Mouse (Mus musculus) kidney, embryonic 15.5 days (tissue): ENCODE results near the gene Lap3. TPM values are rescaled to one million over a fixed set of nuclear protein-coding genes. Genes with fewer than 3 reads are reported as not detected.

Experiments used
- ATAC-seq: fragments of 200-750 bp; cut with Nextera tagmentation; replicated peaks from 2 replicates; pipeline ENCODE4 v1.8.0; 2017; ENCODE audit warnings: moderate TSS enrichment; ENCODE audit not compliant: low FRiP score
- H3K27ac ChIP-seq: fragments of 300-500 bp; sonication (generic); 2 replicates; pipeline ENCODE4 v1.5.1; 2015; ENCODE audit warnings: mild to moderate bottlenecking, inconsistent platforms
- H3K27me3 ChIP-seq: fragments of 300-500 bp; sonication (generic); 2 replicates; pipeline ENCODE4 v1.6.1; 2015; ENCODE audit warnings: inconsistent platforms
- H3K36me3 ChIP-seq: fragments of 300-500 bp; sonication (generic); 2 replicates; pipeline ENCODE4 v1.6.1; 2015; ENCODE audit warnings: inconsistent platforms
- H3K4me1 ChIP-seq: fragments of 300-500 bp; sonication (generic); 2 replicates; pipeline ENCODE4 v1.6.1; 2015; ENCODE audit warnings: inconsistent platforms
- H3K4me2 ChIP-seq: fragments of 300-500 bp; sonication (generic); 2 replicates; pipeline ENCODE4 v1.6.1; 2015; ENCODE audit warnings: moderate library complexity, mild to moderate bottlenecking, inconsistent platforms
- H3K4me3 ChIP-seq: fragments of 300-500 bp; sonication (generic); replicated peaks from 2 replicates; pipeline ENCODE4 v1.5.1; 2015; ENCODE audit warnings: mild to moderate bottlenecking, inconsistent platforms
- H3K9ac ChIP-seq: fragments of 300-500 bp; sonication (generic); 2 replicates; pipeline ENCODE4 v1.6.1; 2015; ENCODE audit warnings: mild to moderate bottlenecking, inconsistent platforms
- H3K9me3 ChIP-seq: fragments of 300-500 bp; sonication (generic); replicated peaks from 2 replicates; pipeline ENCODE4 v1.6.1; 2016; ENCODE audit warnings: inconsistent platforms
- WGBS: fragments of 180-500 bp; shearing (Covaris S2); methylation state at CpG from one replicate; pipeline ENCODE4 v1.1.7; 2015; ENCODE audit warnings: mixed read lengths; 5-methylcytosine and 5-hydroxymethylcytosine counted together
- polyA plus RNA-seq: library from polyadenylated mRNA; unstranded; fragments of >200 nt; fragmentation: Nextera tagmentation; extraction: Ambion mirVana; gene quantifications from 2 replicates; pipeline ENCODE4 v1.2.1, GENCODE M21; 2015

Lap3 gene
- polyA plus RNA-seq, 1 experiment from 2014 or later, result 105 TPM

GRCm38 (mm10) chr5:45529696-45530095 lies 36.5 kb downstream of the Lap3 start:
- no peak for ATAC-seq
- H3K36me3 ChIP-seq, result peaks cover 77% of the 10 kb centered on the region
- H3K4me3 ChIP-seq, result no peak overlapping the region
- no peak overlapping the region for H3K9ac ChIP-seq
- no peak overlapping the region for H3K27ac ChIP-seq
- H3K4me2 ChIP-seq, result no peak overlapping the region
- H3K9me3 ChIP-seq, result no peaks in the 10 kb centered on the region
- H3K4me1 ChIP-seq, result no peaks in the 10 kb centered on the region
- WGBS, result 91% methylated on average over 3 of the region's 3 CpGs
- no peaks in the 10 kb centered on the region for H3K27me3 ChIP-seq

- H3K27me3 ChIP-seq, result no peaks in the 10 kb centered on the region
- H3K9me3 ChIP-seq, result no peaks in the 10 kb centered on the region
- 9% methylated on average over 17 of the region's 17 CpGs for WGBS
- H3K36me3 ChIP-seq, result peaks cover 29% of the 10 kb centered on the region
- H3K4me3 ChIP-seq, result no peak overlapping the region
- peak overlapping the region; percentile 40 for H3K4me2 ChIP-seq
- H3K9ac ChIP-seq, result no peak overlapping the region
- ATAC-seq, result peak; percentile 90
- no peak overlapping the region for H3K27ac ChIP-seq
- no peaks in the 10 kb centered on the region for H3K4me1 ChIP-seq
These were observed 41.3 kb downstream of the Lap3 start for GRCm38 (mm10) chr5:45534319-45535098.

GRCm38 (mm10) chr5:45535177-45535576 lies 42.0 kb downstream of the Lap3 start:
- 72% methylated on average over 4 of the region's 4 CpGs for WGBS
- Histone ChIP-seq H3K4me1 (no peaks in the 10 kb centered on the region), H3K4me2 (no peak overlapping the region), H3K9ac (no peak overlapping the region), H3K27ac (no peak overlapping the region), H3K36me3 (peaks cover 24% of the 10 kb centered on the region), H3K27me3 (no peaks in the 10 kb centered on the region), H3K4me3 (no peak overlapping the region), H3K9me3 (no peaks in the 10 kb centered on the region)
- ATAC-seq, result no peak

GRCm38 (mm10) chr5:45539502-45539901 lies 46.3 kb downstream of the Lap3 start:
- Histone ChIP-seq H3K9ac (no peak overlapping the region), H3K4me1 (0 out of 2 replicates have a peak, but pooled peaks cover 2% of the 10 kb centered on the region), H3K36me3 (no peaks in the 10 kb centered on the region), H3K27ac (no peak overlapping the region), H3K4me2 (no peak overlapping the region), H3K4me3 (no peak overlapping the region), H3K27me3 (no peaks in the 10 kb centered on the region), H3K9me3 (no peaks in the 10 kb centered on the region)
- ATAC-seq, result no peak
- 57% methylated on average over 10 of the region's 10 CpGs for WGBS

GRCm38 (mm10) chr5:45543374-45543773 lies 50.2 kb downstream of the Lap3 start:
- H3K27ac ChIP-seq, result no peak overlapping the region
- 0 out of 2 replicates have a peak, but pooled peaks cover 2% of the 10 kb centered on the region for H3K4me1 ChIP-seq
- WGBS, result 36% methylated on average over 5 of the region's 5 CpGs
- H3K4me3 ChIP-seq, result no peak overlapping the region
- no peaks in the 10 kb centered on the region for H3K9me3 ChIP-seq
- H3K4me2 ChIP-seq, result no peak overlapping the region
- ATAC-seq, result no peak
- no peak overlapping the region for H3K9ac ChIP-seq
- H3K27me3 ChIP-seq, result no peaks in the 10 kb centered on the region
- no peaks in the 10 kb centered on the region for H3K36me3 ChIP-seq

GRCm38 (mm10) chr5:45549586-45549985 lies 56.4 kb downstream of the Lap3 start:
- H3K27me3 ChIP-seq, result no peaks in the 10 kb centered on the region
- no peak overlapping the region for H3K4me3 ChIP-seq
- no peak overlapping the region for H3K9ac ChIP-seq
- no peaks in the 10 kb centered on the region for H3K9me3 ChIP-seq
- no peaks in the 10 kb centered on the region for H3K4me1 ChIP-seq
- H3K27ac ChIP-seq, result no peak overlapping the region
- WGBS, result 90% methylated on average over 1 of the region's 1 CpGs
- H3K36me3 ChIP-seq, result no peaks in the 10 kb centered on the region
- no peak for ATAC-seq
- no peak overlapping the region for H3K4me2 ChIP-seq

Other genes with a start within 250 kb of the Lap3 start
- 173 and 175 TPM in 2 replicates for gene Qdpr, start 43.1 kb upstream of the Lap3 start, polyA plus RNA-seq
- gene Clrn2, start 39.6 kb upstream of the Lap3 start, polyA plus RNA-seq, result not detected in 2 replicates
- gene Med28, start 26.9 kb downstream of the Lap3 start, polyA plus RNA-seq, result 274 and 287 TPM in 2 replicates
- gene Fam184b, start 146.2 kb downstream of the Lap3 start, polyA plus RNA-seq, result 1.6 TPM in 2 replicates
- gene Ncapg, start 176.5 kb downstream of the Lap3 start, polyA plus RNA-seq, result 55.5 and 60.4 TPM in 2 replicates